Mouse (Mus musculus): ENCODE results near the gene Trmt112.

- no peak for TF ChIP-seq POLR2A (IDR thresholded peaks at IDR 0.05; ENCODE audit: control insufficient read depth, extremely low read depth, insufficient read depth, low read length, poor library complexity)
- TF ChIP-seq CTCF (IDR thresholded peaks at IDR 0.05; ENCODE audit: borderline replicate concordance, control insufficient read depth, extremely low read depth, insufficient read depth, low read length, poor library complexity), result no peak
These were observed 9.9 kb upstream of the Trmt112 start for GRCm38 (mm10) chr19:6899641-6900040.

Data from thymus, adult 2 months (tissue).